Mouse (Mus musculus): ENCODE results near the gene Zbtb7b. TPM values are rescaled to one million over a fixed set of nuclear protein-coding genes. Genes with fewer than 3 reads are reported as not detected.

The Zbtb7b gene
- polyA plus RNA-seq, 1 experiment from 2014 or later = 1.7 TPM

GRCm38 (mm10) chr3:89330346-89330745 is 64.2 kb downstream of the Zbtb7b start:
- H3K9ac ChIP-seq (ENCODE audit: low read length) = no peak overlapping the region
- 47% methylated on average over 3 of the region's 3 CpGs for WGBS

GRCm38 (mm10) chr3:89328623-89329022 is 66.0 kb downstream of the Zbtb7b start:
- no peak overlapping the region for H3K27ac ChIP-seq (ENCODE audit: low read length)
- no peak overlapping the region for H3K4me3 ChIP-seq (ENCODE audit: low read length)
- 13% methylated on average over 4 of the region's 4 CpGs for WGBS
- no peaks in the 10 kb centered on the region for H3K9me3 ChIP-seq (replicated peaks; ENCODE audit: control insufficient read depth, low read length)
- ATAC-seq (replicated peaks; ENCODE audit: extremely low read depth, insufficient read depth, low FRiP score) = 0 out of 2 replicates have a peak, but pooled peaks have one; percentile 33
- peaks cover under 1% of the 10 kb centered on the region; the same call in 1 of the 2 replicates for H3K36me3 ChIP-seq (ENCODE audit: control insufficient read depth, insufficient read depth)
- H3K4me2 ChIP-seq (ENCODE audit: low read depth, low read length) = no peak overlapping the region
- peaks cover 7% of the 10 kb centered on the region; the same call in 1 of the 2 replicates for H3K27me3 ChIP-seq (ENCODE audit: control insufficient read depth, insufficient read depth, low read length)
- no peak overlapping the region for H3K9ac ChIP-seq (ENCODE audit: low read length)
- peaks cover 3% of the 10 kb centered on the region; the same call in 1 of the 2 replicates for H3K4me1 ChIP-seq (ENCODE audit: control insufficient read depth, insufficient read depth, low read length)

More at GRCm38 (mm10) chr3:89330346-89330745, 64.2 kb downstream of the Zbtb7b start:
- Histone ChIP-seq H3K27ac (ENCODE audit: low read length) (no peak overlapping the region), H3K9me3 (replicated peaks; ENCODE audit: control insufficient read depth, low read length) (no peaks in the 10 kb centered on the region), H3K27me3 (ENCODE audit: control insufficient read depth, insufficient read depth, low read length) (peaks cover 5% of the 10 kb centered on the region; the same call in 1 of the 2 replicates), H3K4me3 (ENCODE audit: low read length) (no peak overlapping the region), H3K36me3 (ENCODE audit: control insufficient read depth, insufficient read depth) (peaks cover 7% of the 10 kb centered on the region; the same call in 1 of the 2 replicates), H3K4me2 (ENCODE audit: low read depth, low read length) (no peak overlapping the region), H3K4me1 (ENCODE audit: control insufficient read depth, insufficient read depth, low read length) (peaks cover 3% of the 10 kb centered on the region; the same call in 1 of the 2 replicates)
- no peak for ATAC-seq (replicated peaks; ENCODE audit: extremely low read depth, insufficient read depth, low FRiP score)

Other genes with a start within 250 kb of the Zbtb7b start
- gene Hcn3, start 234.6 kb downstream of the Zbtb7b start, polyA plus RNA-seq (2015; fragmentation: Nextera tagmentation; extraction: Ambion mirVana) = 0.70 and 0.76 TPM in 2 replicates
- gene Clk2, start 230.0 kb downstream of the Zbtb7b start, polyA plus RNA-seq (2015; fragmentation: Nextera tagmentation; extraction: Ambion mirVana) = 15.9 and 17.9 TPM in 2 replicates
- 89.5 and 93.9 TPM in 2 replicates for gene Scamp3, start 217.3 kb downstream of the Zbtb7b start, polyA plus RNA-seq (2015; fragmentation: Nextera tagmentation; extraction: Ambion mirVana)
- 17.7 TPM in 2 replicates for gene Fam189b, start 211.6 kb downstream of the Zbtb7b start, polyA plus RNA-seq (2015; fragmentation: Nextera tagmentation; extraction: Ambion mirVana)
- 33.2 and 33.3 TPM in 2 replicates for gene Gba, start 191.8 kb downstream of the Zbtb7b start, polyA plus RNA-seq (2015; fragmentation: Nextera tagmentation; extraction: Ambion mirVana)
- gene Thbs3, start 179.6 kb downstream of the Zbtb7b start, polyA plus RNA-seq (2015; fragmentation: Nextera tagmentation; extraction: Ambion mirVana) = 24.0 TPM in 2 replicates
- 120 and 127 TPM in 2 replicates for gene Mtx1, start 167.7 kb downstream of the Zbtb7b start, polyA plus RNA-seq (2015; fragmentation: Nextera tagmentation; extraction: Ambion mirVana)
- gene Muc1, start 165.7 kb downstream of the Zbtb7b start, polyA plus RNA-seq (2015; fragmentation: Nextera tagmentation; extraction: Ambion mirVana) = 3.3 and 11.3 TPM in 2 replicates
- gene Krtcap2, start 148.8 kb downstream of the Zbtb7b start, polyA plus RNA-seq (2015; fragmentation: Nextera tagmentation; extraction: Ambion mirVana) = 202 and 234 TPM in 2 replicates
- gene Trim46, start 148.5 kb downstream of the Zbtb7b start, polyA plus RNA-seq (2015; fragmentation: Nextera tagmentation; extraction: Ambion mirVana) = 1.1 and 1.3 TPM in 2 replicates
- 65.3 and 79.6 TPM in 2 replicates for gene Dpm3, start 135.4 kb downstream of the Zbtb7b start, polyA plus RNA-seq (2015; fragmentation: Nextera tagmentation; extraction: Ambion mirVana)
- 44.8 and 51.1 TPM in 2 replicates for gene Slc50a1, start 124.2 kb downstream of the Zbtb7b start, polyA plus RNA-seq (2015; fragmentation: Nextera tagmentation; extraction: Ambion mirVana)
- gene Efna1, start 113.6 kb downstream of the Zbtb7b start, polyA plus RNA-seq (2015; fragmentation: Nextera tagmentation; extraction: Ambion mirVana) = 34.4 and 45.5 TPM in 2 replicates
- gene Efna3, start 71.8 kb downstream of the Zbtb7b start, polyA plus RNA-seq (2015; fragmentation: Nextera tagmentation; extraction: Ambion mirVana) = 0.89 and 1.1 TPM in 2 replicates
- gene Efna4, start 56.7 kb downstream of the Zbtb7b start, polyA plus RNA-seq (2015; fragmentation: Nextera tagmentation; extraction: Ambion mirVana) = 5.2 and 7.3 TPM in 2 replicates
- 61.5 and 73.6 TPM in 2 replicates for gene Adam15, start 44.8 kb downstream of the Zbtb7b start, polyA plus RNA-seq (2015; fragmentation: Nextera tagmentation; extraction: Ambion mirVana)
- gene Dcst2, start 32.8 kb downstream of the Zbtb7b start, polyA plus RNA-seq (2015; fragmentation: Nextera tagmentation; extraction: Ambion mirVana) = not detected in 2 replicates
- gene Dcst1, start 29.5 kb downstream of the Zbtb7b start, polyA plus RNA-seq (2015; fragmentation: Nextera tagmentation; extraction: Ambion mirVana) = 0.06 and 0.21 TPM in 2 replicates
- gene Lenep, start 8.0 kb upstream of the Zbtb7b start, polyA plus RNA-seq (2015; fragmentation: Nextera tagmentation; extraction: Ambion mirVana) = 1.7 TPM in 1 of 2 replicates, not detected in the other
- 38.8 and 41.0 TPM in 2 replicates for gene Flad1, start 17.1 kb upstream of the Zbtb7b start, polyA plus RNA-seq (2015; fragmentation: Nextera tagmentation; extraction: Ambion mirVana)
- 288 and 304 TPM in 2 replicates for gene Cks1b, start 23.6 kb upstream of the Zbtb7b start, polyA plus RNA-seq (2015; fragmentation: Nextera tagmentation; extraction: Ambion mirVana)
- gene Shc1, start 23.7 kb upstream of the Zbtb7b start, polyA plus RNA-seq (2015; fragmentation: Nextera tagmentation; extraction: Ambion mirVana) = 67.7 and 72.3 TPM in 2 replicates
- 21.8 and 24.0 TPM in 2 replicates for gene Pygo2, start 35.4 kb upstream of the Zbtb7b start, polyA plus RNA-seq (2015; fragmentation: Nextera tagmentation; extraction: Ambion mirVana)
- 67.5 and 74.8 TPM in 2 replicates for gene Pbxip1, start 41.9 kb upstream of the Zbtb7b start, polyA plus RNA-seq (2015; fragmentation: Nextera tagmentation; extraction: Ambion mirVana)
- 51.5 and 59.3 TPM in 2 replicates for gene Pmvk, start 59.8 kb upstream of the Zbtb7b start, polyA plus RNA-seq (2015; fragmentation: Nextera tagmentation; extraction: Ambion mirVana)
- 3.5 and 4.0 TPM in 2 replicates for gene Kcnn3, start 125.4 kb upstream of the Zbtb7b start, polyA plus RNA-seq (2015; fragmentation: Nextera tagmentation; extraction: Ambion mirVana)